Mouse (Mus musculus) layer of hippocampus, postnatal 14 days (tissue): Measurements from ENCODE around the gene Tle4. TPM values are rescaled to one million over a fixed set of nuclear protein-coding genes. Genes with fewer than 3 reads are reported as not detected.

Source experiments
- DNase-seq, 2 experiments: peaks; one replicate each; pipeline ENCODE4 v3.0.0; 2021 to 2022; ENCODE audit warnings: low spot score in 2 of 2, mixed read lengths in 1 of 2
- total RNA-seq, 2 experiments: library from RNA; stranded (reverse); gene quantifications; 2 replicates each; pipeline ENCODE4 v1.2.3; 2021

Gene Tle4
- total RNA-seq, 2 experiments from 2014 or later: 36.1 to 37.5 TPM

DNA sequence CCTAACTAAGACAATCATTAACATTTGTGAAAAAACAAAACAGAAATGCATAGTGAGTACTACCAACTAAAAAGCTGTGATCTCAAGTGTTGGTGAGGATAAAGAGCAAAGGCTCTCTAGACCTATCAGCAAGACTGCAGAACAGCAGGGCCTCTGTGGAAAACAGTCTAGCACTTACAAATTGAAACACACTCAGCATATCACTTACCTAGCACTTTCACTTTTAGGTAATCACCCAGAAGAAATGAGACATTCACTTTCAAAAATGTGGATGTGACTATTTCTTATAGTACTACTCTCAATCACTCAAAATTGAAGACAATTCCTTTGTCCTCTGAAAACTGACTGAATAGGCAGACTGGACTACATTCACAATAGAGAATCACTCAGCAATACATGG, 63.4 kb downstream of the Tle4 start:
- no peak for DNase-seq

DNA sequence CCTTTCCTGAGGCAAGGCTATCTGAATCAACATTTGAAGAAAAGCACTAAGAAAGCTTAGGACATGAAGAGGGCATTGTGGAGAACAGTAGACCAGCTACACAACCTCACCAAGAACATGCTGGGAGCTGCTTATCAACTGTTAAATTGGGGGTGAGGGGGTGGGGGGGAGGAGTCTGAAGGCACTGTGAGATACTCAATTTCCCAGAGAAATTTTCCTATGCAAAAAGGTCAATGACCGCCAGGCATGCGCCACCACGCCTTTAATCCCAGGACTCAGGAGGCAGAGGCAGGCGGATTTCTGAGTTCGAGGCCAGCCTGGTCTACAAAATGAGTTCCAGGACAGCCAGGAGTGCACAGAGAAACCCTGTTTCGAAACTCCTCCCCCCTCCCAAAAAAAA, 65.0 kb downstream of the Tle4 start:
- DNase-seq: no peak

DNA sequence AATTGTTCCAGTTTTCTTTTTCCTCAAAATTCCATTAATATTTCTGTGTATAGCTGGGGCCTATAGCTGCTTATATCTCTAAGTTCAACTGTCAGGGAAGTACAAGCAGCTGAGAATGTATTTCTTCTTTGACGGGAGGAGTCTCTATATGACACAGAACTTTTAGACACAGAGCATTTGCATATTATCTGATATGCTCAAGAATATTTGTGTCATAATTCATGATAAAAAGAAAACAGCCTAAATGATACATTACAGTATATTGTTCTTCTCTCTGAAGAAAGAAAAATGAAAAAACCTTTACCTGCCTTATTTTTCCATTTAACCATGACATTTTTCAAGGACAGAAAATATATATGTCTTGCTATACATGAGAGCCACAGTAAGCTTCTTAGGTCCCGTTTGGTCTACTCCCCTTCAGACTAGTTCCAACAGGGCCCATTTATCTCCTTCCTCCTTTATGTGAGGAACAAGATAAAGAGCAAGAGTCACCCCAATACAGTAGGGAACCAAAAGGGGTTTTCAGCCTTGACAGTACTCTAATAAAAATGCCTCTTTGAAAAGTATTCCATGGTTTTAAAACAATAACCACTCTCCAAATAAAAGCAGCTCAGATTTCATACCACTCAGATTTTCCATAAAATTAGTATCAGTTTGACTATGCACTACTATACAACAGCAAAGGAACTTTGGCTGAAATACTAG, 77.6 kb downstream of the Tle4 start:
- no peak for DNase-seq

DNA sequence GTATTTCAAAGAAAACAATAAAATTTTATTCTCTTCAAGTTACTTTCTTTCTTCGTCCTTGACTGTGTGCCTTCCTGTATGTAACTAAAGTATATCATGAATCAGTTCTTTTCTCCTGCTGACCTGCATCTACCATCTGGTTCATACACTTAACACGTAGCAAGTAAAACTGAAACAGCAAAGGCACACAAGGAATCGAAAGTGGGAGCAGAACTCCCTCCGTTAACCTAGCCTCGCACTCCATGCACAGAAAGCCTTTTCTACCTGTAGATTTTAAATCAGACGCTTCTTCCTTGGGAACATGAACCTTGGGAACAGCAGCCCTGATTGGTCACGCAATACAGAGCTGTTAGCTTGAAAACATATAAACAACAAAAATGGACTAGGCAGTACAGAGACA, 78.7 kb downstream of the Tle4 start:
- no peak for DNase-seq

DNA sequence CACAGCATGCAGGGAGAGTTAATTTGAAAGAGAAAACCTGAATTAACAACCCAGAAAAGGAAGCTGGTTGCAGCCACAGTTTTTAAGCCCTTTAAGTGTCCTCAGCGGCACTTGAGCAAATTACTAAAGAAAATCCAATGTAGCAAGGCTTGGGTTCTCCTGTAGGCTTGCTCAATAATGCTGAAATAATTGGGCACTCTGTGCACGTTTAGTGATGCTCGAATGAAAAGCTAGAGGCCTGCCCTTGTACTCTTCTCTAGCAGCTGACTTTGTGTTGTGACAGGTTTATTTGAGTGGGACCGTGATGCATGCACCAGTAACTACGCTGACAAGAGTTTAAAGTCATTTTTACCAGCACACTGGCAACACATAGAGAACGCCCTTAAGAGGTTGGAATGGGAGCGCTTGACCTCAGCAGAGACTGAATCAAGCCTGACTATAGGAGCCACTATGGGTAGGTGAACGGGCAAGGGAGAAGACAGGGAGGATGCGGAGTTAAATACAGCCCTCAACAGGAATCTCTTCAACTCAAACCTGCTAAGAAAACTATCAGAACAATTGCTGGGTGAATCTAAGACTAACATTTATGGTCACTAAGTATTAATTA, 79.3 kb downstream of the Tle4 start:
- no peak for DNase-seq

DNA sequence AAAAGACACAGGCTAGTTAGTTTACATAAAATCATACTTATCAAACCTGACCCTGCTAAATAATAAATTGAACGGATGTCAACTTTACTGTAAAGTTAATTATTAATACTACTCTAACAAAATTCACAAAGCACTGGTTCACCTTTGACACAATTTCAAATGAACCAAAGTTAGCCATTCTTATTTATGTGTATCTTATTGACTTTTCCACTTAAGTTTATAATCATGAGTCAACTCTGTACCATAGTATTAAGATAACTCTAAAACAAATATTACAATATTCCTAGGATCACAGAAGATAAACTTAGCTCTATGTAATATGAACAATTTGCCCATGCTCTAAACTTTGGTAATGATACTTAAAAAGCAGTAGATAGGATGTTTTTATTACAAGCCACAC, 81.4 kb downstream of the Tle4 start:
- DNase-seq: no peak

DNA sequence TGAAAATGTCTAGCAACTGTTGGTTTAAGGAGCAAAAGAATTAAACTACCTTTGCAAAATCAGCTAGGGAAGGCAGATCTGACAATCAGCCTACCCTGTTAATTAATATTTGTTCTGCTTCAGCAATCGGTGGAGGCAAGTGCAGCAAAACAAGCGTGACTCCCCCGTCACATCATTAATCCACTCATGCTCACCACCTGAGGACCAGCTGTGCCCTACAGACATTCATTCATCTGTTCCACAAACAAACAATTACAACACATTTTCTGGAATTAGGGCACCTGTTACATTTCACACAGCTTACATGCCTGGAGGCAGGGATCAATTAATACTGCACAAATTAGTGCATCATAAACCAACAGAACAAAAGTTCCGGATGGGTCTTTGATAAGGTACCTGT, 89.0 kb downstream of the Tle4 start:
- DNase-seq: no peak

DNA sequence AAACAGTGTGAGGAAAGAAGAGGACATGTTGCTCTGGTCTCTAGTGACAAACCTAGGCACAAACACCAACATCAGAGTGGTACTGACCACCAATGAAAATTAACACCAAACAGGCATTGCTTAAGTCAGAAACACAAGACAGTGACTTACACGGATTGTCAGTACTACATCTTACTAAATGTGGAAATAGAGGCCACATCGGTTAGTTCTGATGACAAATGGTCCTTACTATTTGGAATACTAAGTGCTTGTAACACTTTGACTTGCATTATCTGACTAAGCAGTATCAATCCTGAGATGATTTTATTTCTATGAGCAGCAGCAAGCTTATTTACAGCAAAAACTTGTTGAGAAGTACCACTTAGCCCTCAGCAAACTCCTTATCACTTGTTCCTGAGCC, 89.9 kb downstream of the Tle4 start:
- DNase-seq: no peak

DNA sequence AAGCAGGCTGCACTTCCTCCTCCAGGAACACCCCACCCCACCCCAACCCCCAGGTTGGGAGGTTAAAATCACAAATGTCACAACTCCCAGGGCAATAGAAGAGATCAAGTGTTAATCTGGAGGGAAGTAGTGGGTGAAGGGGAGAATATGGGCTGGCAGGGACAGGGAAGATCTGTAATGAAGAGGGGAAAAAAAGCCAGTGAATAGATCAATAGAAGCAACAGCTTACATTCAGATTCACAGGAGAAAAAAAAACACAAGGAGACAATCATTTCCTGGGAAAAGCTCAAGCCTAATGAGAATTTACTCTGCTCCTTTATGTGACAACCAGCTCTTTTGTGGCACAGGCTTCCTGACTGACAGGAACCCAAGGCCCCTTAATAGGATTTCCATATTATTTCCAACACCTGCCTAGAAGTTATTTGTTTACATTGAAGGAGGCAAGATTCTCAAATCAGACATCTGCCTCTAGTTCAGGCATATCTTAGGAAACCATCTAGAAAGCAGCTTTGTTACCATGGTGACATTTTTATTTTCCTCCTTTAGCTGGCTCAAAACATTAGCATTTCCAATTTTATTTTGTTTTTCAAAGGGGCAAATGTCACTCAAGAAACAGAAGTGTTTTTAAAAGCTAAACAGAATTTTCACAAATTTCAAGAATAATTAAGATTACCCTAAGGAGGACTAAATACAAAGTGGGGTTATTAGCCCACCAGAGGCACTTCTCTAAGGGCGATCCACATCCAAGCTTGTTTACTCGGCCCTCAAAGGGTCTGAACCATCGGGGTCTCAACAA, 90.8 kb downstream of the Tle4 start:
- DNase-seq: no peak

DNA sequence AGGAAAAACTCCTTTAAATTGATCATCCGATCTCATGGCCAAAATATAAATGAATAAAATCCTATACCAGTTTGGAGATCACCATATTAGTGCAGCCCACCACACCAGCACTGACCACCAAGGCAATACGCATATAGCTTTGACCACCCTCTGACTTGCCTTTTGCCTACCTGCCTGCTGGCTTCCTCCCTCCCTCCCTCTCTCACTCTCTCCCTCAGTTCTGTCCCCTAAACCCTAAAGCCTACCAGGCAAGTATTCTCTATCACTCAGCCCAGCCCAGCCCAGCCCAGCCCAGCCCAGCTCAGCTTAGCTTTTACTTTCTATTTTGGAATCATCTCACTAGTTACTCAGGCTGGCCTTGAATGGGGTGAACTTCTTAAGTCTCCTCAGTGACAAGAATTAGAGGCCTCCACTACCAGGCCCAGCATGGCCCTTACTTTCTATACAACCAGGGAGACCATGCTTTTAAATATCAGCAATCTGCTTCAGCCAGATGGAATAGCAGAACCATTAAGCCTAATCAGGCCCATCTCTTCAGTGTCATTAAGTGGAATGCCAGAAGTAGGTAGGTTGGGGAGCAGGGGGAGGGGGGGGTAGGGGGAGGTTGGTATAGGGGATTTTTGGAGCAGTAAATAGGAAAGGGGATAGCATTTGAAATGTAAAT, 91.8 kb downstream of the Tle4 start:
- DNase-seq: no peak

DNA sequence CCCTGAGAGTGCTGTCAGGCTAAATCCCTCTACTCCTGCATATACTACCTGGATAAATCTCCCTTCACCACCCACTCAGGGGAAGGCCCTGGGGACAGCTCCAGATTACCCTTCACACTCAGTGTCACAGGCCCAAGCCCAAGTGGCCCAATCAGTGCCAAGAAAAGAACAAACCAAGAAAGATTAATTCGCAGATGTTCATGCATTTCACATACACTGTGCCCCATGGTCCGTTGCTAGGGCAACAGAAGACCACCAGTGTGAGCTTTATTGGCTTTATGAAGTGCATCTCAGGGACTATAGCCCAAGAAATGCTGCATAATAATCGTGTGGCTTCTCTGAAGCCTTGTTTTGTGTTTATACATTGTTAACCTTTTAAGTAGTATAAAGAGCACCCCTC, 92.5 kb downstream of the Tle4 start:
- no peak for DNase-seq

DNA sequence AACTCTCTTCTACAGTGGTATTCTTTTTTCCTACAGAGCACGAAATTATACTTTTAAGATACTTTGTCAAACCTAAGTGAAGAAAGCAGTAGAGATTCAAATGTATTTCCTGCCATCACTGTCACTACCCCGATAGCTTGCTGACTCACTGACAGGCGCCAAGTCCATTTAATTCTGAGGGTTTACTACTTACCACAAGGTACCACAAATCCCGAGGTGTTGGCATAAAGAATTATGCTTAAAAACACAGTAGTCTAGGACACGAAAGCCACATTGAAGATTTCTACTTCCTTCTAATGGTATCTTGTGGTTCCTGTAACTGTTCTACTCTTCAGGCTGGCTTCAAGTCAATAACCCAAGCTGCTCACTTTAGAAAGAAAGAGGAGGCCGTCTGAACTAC, 94.0 kb downstream of the Tle4 start:
- no peak for DNase-seq

DNA sequence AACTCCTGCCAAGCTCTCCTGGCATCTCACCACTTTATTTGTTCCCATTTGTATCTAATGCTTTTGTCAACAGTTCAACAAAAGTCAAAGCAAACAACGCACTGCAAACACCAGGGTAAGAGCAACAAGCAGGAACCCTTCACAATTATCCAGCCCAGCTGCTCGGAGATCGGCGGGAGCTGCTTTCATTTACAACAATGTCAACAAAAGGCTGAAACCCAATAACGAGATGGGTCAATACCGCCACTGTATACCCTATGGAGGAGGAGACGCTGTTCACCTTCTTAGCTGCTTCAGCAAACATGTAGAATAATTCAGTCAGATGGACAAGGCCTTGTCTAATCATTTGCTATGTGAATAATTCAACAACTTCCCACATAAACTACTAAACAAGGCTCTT, 95.6 kb downstream of the Tle4 start:
- no peak for DNase-seq

DNA sequence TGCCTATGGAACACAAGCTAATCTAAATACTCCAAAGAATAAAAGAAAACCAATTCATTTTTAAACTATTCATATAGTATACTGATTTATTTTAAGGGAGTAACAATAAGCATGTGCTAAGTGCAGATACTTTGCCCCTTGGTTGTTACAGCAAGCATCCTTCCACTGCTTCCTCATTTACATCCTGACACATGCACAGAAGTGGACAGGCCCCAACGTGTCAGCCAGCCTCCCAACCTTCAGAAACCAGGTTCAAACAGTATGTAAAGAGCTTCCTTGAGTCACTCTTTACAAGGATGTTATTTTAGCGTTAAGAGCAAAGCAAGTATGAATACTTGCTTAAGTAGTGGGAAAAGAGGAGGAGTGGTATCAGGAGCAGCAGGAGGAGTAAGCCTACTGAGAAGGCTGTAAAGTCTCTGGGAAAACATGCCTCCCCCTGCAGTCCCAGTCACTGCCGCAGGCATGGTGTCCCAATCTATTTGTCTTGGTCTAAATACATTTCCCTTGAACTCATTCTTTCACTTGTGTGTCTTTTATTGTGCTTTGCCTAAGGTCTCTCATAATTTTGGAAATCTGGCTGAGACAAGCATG, 97.9 kb downstream of the Tle4 start:
- no peak for DNase-seq

DNA sequence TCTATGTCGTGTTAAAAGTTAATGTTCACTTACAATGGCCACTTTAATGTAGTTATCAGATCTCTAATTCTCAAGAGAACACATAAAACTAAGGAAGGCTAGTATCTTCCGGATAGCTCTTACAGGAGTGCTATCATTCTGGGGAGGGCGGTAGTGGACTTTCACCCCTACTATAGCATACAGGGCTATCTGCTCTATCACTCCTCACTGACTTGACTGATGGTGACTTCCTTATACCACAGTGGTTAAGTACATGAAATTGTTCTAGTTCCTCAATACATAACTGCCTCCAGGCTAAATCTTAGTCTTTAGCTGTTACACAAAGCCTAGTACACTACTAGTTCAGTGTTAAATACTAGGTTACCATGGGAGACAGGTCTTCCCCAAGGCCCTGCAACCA, 104.8 kb downstream of the Tle4 start:
- no peak for DNase-seq

DNA sequence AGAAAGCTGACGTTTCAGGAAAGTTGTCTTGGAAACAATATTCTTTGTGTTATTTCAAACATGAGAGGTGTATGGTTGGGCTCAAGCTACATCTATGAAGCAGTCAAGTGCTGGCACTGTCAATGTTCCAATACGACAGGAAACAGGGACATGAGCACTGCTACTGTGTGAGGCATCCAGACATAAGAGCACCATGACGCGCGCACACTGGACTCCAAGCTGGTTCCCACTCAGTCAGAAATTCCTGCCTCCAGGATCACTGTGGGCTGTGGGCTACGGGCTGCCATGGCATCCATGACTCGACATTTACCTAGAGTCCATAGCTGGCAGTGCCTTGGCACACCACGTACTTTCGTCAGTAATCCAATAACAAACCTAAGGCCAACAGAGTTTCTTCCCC, 110.7 kb downstream of the Tle4 start:
- DNase-seq: no peak

DNA sequence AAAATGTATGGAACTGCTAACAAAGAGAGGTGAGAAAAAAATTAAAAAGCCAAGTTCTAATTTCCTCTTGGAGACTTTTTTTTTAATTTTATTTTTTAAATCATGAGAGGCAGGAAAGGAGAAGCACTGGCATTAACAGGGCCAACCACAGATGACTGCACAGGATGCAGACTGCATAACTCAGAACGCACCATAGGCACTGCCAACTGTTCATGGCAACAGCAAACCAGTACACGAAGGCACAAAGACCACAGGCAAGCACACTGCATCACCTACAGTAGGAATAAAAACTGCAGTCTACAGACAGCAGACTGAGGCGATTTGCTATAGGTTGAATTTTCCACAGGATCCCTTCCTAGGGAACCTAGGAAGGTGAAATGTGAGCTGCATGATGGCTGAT, 112.7 kb downstream of the Tle4 start:
- peak in 1 of 2 experiments; percentile 82 for DNase-seq

DNA sequence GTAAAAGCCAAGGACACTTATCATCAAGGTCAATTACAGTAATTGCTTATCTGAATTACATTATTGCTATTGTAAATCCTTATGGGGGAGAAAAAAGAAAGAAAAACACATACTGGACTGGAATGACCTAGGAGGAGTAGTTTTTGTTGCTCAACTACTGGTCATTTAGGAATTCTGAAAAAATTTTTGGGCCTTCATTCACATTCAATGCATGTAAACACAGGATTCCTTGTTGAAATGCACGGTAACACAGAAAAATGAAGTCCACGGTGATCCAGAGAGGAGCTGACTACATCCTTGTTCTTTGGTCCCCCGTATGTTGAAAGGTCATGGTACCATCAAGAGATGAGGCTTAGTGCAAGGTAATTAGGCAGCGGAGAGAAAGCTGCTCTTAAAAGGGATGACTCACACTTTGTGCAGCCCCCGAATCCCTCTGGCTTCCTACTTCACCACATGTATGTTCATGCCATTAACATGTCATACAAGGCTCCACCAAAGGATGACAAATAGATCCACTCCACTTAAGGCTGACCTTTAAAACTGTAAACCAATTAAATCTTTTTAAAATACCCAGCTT, 115.2 kb downstream of the Tle4 start:
- no peak for DNase-seq

DNA sequence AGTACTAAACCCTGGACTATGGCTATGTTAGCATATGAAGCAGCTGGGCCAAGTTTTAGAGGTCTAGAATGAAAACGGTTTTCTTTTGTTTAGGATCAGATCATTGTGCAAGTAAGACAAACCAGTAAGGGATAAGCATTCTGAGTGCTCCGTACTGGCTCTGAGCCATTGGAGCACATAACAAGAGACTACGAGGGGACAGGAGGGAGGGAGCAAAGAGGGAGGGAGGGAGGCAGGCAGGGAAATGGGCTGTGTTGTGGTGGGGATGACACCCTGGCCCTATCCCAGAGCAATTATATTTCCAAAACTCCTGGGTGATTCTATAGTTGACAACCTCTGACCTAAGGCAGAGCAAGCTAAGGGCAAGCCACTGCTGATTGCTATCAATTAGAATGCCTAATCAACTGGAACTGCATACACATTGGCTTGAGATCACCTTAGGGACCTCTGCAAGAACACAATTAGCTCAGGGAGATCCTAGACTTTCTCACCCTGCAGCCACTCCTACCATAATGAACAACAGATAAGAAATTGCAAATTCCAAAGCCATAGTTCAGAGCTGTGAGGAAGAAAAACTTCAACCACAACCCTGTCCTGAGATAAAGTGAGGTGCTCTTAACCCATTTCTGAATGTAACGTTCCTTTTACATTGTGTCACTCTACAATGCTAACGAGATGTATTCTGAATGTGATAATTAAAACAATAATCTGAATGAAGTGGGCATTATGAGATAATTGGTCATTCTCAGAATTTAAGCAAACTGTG, 115.9 kb downstream of the Tle4 start:
- DNase-seq: no peak

DNA sequence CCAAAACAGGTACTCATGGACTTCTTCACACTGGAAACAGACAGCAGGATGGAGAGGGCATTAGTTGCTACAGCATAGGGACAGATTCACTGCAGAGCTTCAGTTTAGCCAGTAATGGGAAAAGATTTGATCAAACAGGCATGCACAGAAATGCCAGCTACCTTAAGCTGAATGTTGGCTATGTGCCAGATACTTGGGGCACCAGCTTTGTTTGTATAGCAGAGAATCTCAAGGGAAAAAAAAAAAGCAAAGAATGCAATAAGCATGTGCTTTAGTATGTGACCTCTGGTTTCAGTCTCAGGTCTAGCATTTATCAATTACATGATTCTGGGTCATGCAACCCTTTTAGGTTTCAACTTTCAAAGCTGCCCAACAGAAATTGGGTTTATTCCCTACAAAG, 118.1 kb downstream of the Tle4 start:
- DNase-seq: no peak
